ENCODE assay signal across 9 mouse cellular contexts in the genomic region with DNA sequence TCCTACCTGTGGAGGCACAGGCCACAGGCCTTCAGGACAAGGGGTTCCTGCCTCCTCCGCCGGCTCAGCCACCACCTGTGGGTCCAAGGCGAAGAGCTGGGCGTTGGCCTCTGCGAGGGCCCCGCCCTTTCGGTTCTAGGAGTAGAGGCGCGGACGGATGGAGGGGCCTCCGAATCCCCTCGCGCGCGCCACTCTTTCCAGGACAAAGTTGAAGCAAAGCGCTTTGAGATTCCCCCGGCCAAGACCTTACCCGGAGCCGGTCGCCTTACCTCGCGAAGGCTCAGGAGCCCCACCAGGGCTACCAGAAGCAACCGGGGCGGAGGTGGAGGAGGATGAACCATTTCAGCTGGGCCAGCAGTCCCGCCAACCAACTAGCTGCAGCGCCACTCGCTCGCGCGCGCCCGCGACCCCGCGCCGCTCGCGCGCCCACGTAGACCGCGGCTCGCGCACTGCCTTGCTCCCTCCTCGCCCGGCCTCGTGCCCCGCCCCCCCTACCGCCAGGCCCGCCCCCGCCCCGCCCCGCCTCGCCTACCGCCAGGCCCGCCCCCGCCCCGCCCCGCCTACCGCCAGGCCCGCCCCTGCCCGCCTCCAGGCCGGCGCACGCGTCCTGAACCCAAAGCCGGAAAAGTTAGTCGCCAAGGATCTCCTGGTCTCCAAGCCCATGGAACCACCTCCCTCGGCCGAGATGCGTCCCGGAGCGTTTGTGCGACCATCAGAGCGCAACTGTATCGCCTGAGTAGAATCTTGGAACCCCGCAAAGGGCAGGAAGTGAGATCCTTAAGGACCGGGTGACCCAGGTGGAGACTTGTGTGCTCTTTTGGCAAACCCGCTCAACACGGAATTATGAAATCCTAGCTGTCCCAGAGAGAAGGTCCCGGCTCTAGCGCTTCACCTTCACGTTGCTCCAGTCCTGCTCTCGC. TPM values are rescaled to one million over a fixed set of nuclear protein-coding genes. Genes with fewer than 3 reads are reported as not detected.
DNase-seq lines count a peak whose midpoint lies in the region; ATAC-seq and TF ChIP-seq lines count a peak whose summit lies in the region.
"Had no signal": no experiment of that assay in that cellular context is flagged by ENCODE, and none has a peak within 500 bp of the region (broad histone marks: within the 10 kb centered on the region; RNA-seq: fewer than 3 reads in every experiment).

No protein-coding gene starts in this region.

- under 1% methylated on average over 63 of the region's 84 CpGs for WGBS in embryonic facial prominence, embryonic 11.5 days
- under 1% methylated on average over 69 of the region's 84 CpGs for WGBS in heart, embryonic 10.5 days
- WGBS in neural tube, embryonic 13.5 days: under 1% methylated on average over 67 of the region's 84 CpGs
- WGBS in thymus, adult 2 months: under 1% methylated on average over 76 of the region's 84 CpGs

- peak; percentile 80 for ATAC-seq in CD4-positive, CD25-positive, alpha-beta regulatory T cell, adult 4 months
- peak; percentile 45 for ATAC-seq in embryonic facial prominence, embryonic 11.5 days (replicated peaks; ENCODE audit: insufficient number of reproducible peaks, low FRiP score, low TSS enrichment, low read depth)
- ATAC-seq in neural tube, embryonic 13.5 days (ENCODE audit: low read depth): peak; percentile 64

- peaks cover 8% of the 10 kb centered on the region for H3K27me3 ChIP-seq in embryonic facial prominence, embryonic 11.5 days (ENCODE audit: control insufficient read depth, insufficient read depth, low read length)
- peaks cover 29% of the 10 kb centered on the region for H3K27me3 ChIP-seq in heart, embryonic 10.5 days (ENCODE audit: insufficient read depth, poor library complexity, severe bottlenecking)
- H3K27me3 ChIP-seq in neural tube, embryonic 13.5 days: peaks cover 42% of the 10 kb centered on the region
- no peaks in the 10 kb centered on the region for H3K27me3 ChIP-seq in thymus, adult 2 months (ENCODE audit: control insufficient read depth, insufficient read depth, low read length)

- H3K9ac ChIP-seq in embryonic facial prominence, embryonic 11.5 days (replicated peaks; ENCODE audit: low read length): peak overlapping the region; percentile 55
- peak overlapping the region; percentile 72 for H3K9ac ChIP-seq in neural tube, embryonic 13.5 days

- H3K27ac ChIP-seq in embryonic facial prominence, embryonic 11.5 days (replicated peaks; ENCODE audit: low read depth, low read length): no peak overlapping the region
- H3K27ac ChIP-seq in heart, embryonic 10.5 days: peak overlapping the region; percentile 90
- no peak overlapping the region; the same call in 1 of the 2 replicates for H3K27ac ChIP-seq in neural tube, embryonic 13.5 days (replicated peaks)
- no peak overlapping the region for H3K27ac ChIP-seq in thymus, adult 2 months (ENCODE audit: control insufficient read depth, insufficient read depth, low read length)

- peak; percentile 92 for DNase-seq in adrenal gland, postnatal 10 days
- peak; percentile 91 for DNase-seq in embryonic facial prominence, embryonic 11.5 days (ENCODE audit: low spot score)
- DNase-seq in heart, embryonic 10.5 days (ENCODE audit: low spot score): peak; percentile 94
- DNase-seq in kidney, adult 8-10 months: peak; percentile 83 to 84
- DNase-seq in lung, adult 18-20 months: peak; percentile 86 to 87
- DNase-seq in thymus, adult 2 months: peak; percentile 87

- peak overlapping the region; percentile 62 for H3K4me3 ChIP-seq in embryonic facial prominence, embryonic 11.5 days (ENCODE audit: low read depth, low read length)
- peak overlapping the region; percentile 78 for H3K4me3 ChIP-seq in heart, embryonic 10.5 days
- H3K4me3 ChIP-seq in neural tube, embryonic 13.5 days: peak overlapping the region; percentile 64
- H3K4me3 ChIP-seq in thymus, adult 2 months (ENCODE audit: control insufficient read depth, insufficient read depth, low read length): peak overlapping the region; percentile 66

- H3K9me3 ChIP-seq in embryonic facial prominence, embryonic 11.5 days (replicated peaks; ENCODE audit: control insufficient read depth, low read length): no peaks in the 10 kb centered on the region
- H3K9me3 ChIP-seq in heart, embryonic 10.5 days: no peaks in the 10 kb centered on the region
- H3K9me3 ChIP-seq in neural tube, embryonic 13.5 days: no peaks in the 10 kb centered on the region

- H3K36me3 ChIP-seq in embryonic facial prominence, embryonic 11.5 days (replicated peaks; ENCODE audit: control insufficient read depth, insufficient read depth, low read depth, low read length): no peaks in the 10 kb centered on the region
- peaks cover 22% of the 10 kb centered on the region for H3K36me3 ChIP-seq in heart, embryonic 10.5 days
- H3K36me3 ChIP-seq in neural tube, embryonic 13.5 days: 0 out of 2 replicates have a peak, but pooled peaks cover 3% of the 10 kb centered on the region
- no peaks in the 10 kb centered on the region for H3K36me3 ChIP-seq in thymus, adult 2 months (ENCODE audit: control insufficient read depth, insufficient read depth, low read length)

- peak overlapping the region; percentile 72 for H3K4me2 ChIP-seq in embryonic facial prominence, embryonic 11.5 days (ENCODE audit: low read depth, low read length)
- H3K4me2 ChIP-seq in neural tube, embryonic 13.5 days: peak overlapping the region; percentile 90

- TF ChIP-seq POLR2A in thymus, adult 2 months (IDR thresholded peaks at IDR 0.05; ENCODE audit: control insufficient read depth, extremely low read depth, insufficient read depth, low read length, poor library complexity): peak; percentile 77

- TF ChIP-seq CTCF in thymus, adult 2 months (IDR thresholded peaks at IDR 0.05; ENCODE audit: borderline replicate concordance, control insufficient read depth, extremely low read depth, insufficient read depth, low read length, poor library complexity): peak; percentile 11; the same call in 1 of the 2 replicates

- peaks cover 15% of the 10 kb centered on the region for H3K4me1 ChIP-seq in embryonic facial prominence, embryonic 11.5 days (ENCODE audit: control insufficient read depth, insufficient read depth, low read length)
- peaks cover 48% of the 10 kb centered on the region for H3K4me1 ChIP-seq in heart, embryonic 10.5 days
- peaks cover 56% of the 10 kb centered on the region for H3K4me1 ChIP-seq in neural tube, embryonic 13.5 days (replicated peaks)
- peaks cover 50% of the 10 kb centered on the region for H3K4me1 ChIP-seq in thymus, adult 2 months (replicated peaks; ENCODE audit: control insufficient read depth, insufficient read depth, low read length)

RNA-seq across cellular contexts. Expression of gene Abhd15, which starts 1.8 kb away (rescaled TPM):
- polyA plus RNA-seq in CD4-positive, CD25-positive, alpha-beta regulatory T cell, adult 4 months (2017; shearing (Covaris generic)): 1 to 10 TPM; 2.0 to 3.7 TPM
- total RNA-seq in adrenal gland, postnatal 10 days (2021): 10 to 100 TPM; 26.1 to 27.5 TPM
- 1.9 and 2.8 TPM in 2 replicates for polyA plus RNA-seq in embryonic facial prominence, embryonic 11.5 days (2014; fragmentation: Nextera tagmentation; extraction: Ambion mirVana)
- 1.6 and 1.9 TPM in 2 replicates for polyA plus RNA-seq in heart, embryonic 10.5 days (2016; fragmentation: Nextera tagmentation; extraction: Ambion mirVana)
- polyA plus RNA-seq in neural tube, embryonic 13.5 days (2015; fragmentation: Nextera tagmentation; extraction: Ambion mirVana): 2.6 and 2.9 TPM in 2 replicates
- polyA plus RNA-seq in thymus, adult 2 months (2012; rRNA removed): 14.2 and 18.9 TPM in 2 replicates

RNA-seq across cellular contexts. Expression of gene Trp53i13, which starts 2.6 kb away (rescaled TPM):
- 1 to 10 TPM; 5.9 to 8.5 TPM for polyA plus RNA-seq in CD4-positive, CD25-positive, alpha-beta regulatory T cell, adult 4 months (2017; shearing (Covaris generic))
- total RNA-seq in adrenal gland, postnatal 10 days (2021): 10 to 100 TPM; 12.9 to 13.2 TPM
- 31.0 and 35.5 TPM in 2 replicates for polyA plus RNA-seq in embryonic facial prominence, embryonic 11.5 days (2014; fragmentation: Nextera tagmentation; extraction: Ambion mirVana)
- polyA plus RNA-seq in heart, embryonic 10.5 days (2016; fragmentation: Nextera tagmentation; extraction: Ambion mirVana): 25.2 and 30.2 TPM in 2 replicates
- polyA plus RNA-seq in neural tube, embryonic 13.5 days (2015; fragmentation: Nextera tagmentation; extraction: Ambion mirVana): 18.0 and 18.3 TPM in 2 replicates
- polyA plus RNA-seq in thymus, adult 2 months (2012; rRNA removed): 72.7 and 74.2 TPM in 2 replicates

RNA-seq across cellular contexts. Expression of gene Gm10392, which starts 5.8 kb away (rescaled TPM):
- polyA plus RNA-seq in CD4-positive, CD25-positive, alpha-beta regulatory T cell, adult 4 months (2017; shearing (Covaris generic)): under 1 TPM; 0.48 to 0.58 TPM
- total RNA-seq in adrenal gland, postnatal 10 days (2021): not detected
- 0.14 TPM in 1 of 2 replicates, not detected in the other for polyA plus RNA-seq in embryonic facial prominence, embryonic 11.5 days (2014; fragmentation: Nextera tagmentation; extraction: Ambion mirVana)
- 0.11 TPM in 1 of 2 replicates, not detected in the other for polyA plus RNA-seq in heart, embryonic 10.5 days (2016; fragmentation: Nextera tagmentation; extraction: Ambion mirVana)
- polyA plus RNA-seq in neural tube, embryonic 13.5 days (2015; fragmentation: Nextera tagmentation; extraction: Ambion mirVana): 0.15 TPM in 1 of 2 replicates, not detected in the other
- polyA plus RNA-seq in thymus, adult 2 months (2012; rRNA removed): 3.2 and 3.6 TPM in 2 replicates
- total RNA-seq: layer of hippocampus, adult 18-20 months had no signal

RNA-seq across cellular contexts. Expression of gene Git1, which starts 19.8 kb away (rescaled TPM):
- polyA plus RNA-seq in CD4-positive, CD25-positive, alpha-beta regulatory T cell, adult 4 months (2017; shearing (Covaris generic)): 10 to 100 TPM in 1 of 2 experiments, 1 to 10 TPM in 1; 9.6 to 10.9 TPM
- total RNA-seq in adrenal gland, postnatal 10 days (2021): 10 to 100 TPM; 49.7 to 57.8 TPM
- 11.9 and 12.4 TPM in 2 replicates for polyA plus RNA-seq in embryonic facial prominence, embryonic 11.5 days (2014; fragmentation: Nextera tagmentation; extraction: Ambion mirVana)
- polyA plus RNA-seq in heart, embryonic 10.5 days (2016; fragmentation: Nextera tagmentation; extraction: Ambion mirVana): 9.0 and 11.9 TPM in 2 replicates
- 11.5 and 14.1 TPM in 2 replicates for polyA plus RNA-seq in neural tube, embryonic 13.5 days (2015; fragmentation: Nextera tagmentation; extraction: Ambion mirVana)
- 99.0 and 100 TPM in 2 replicates for polyA plus RNA-seq in thymus, adult 2 months (2012; rRNA removed)

RNA-seq across cellular contexts. Expression of gene Ankrd13b, which starts 23.7 kb away (rescaled TPM):
- 1 to 10 TPM; 1.3 to 1.4 TPM for polyA plus RNA-seq in CD4-positive, CD25-positive, alpha-beta regulatory T cell, adult 4 months (2017; shearing (Covaris generic))
- 10 to 100 TPM in 1 of 2 experiments, 1 to 10 TPM in 1; 8.3 to 13.4 TPM for total RNA-seq in adrenal gland, postnatal 10 days (2021)
- polyA plus RNA-seq in embryonic facial prominence, embryonic 11.5 days (2014; fragmentation: Nextera tagmentation; extraction: Ambion mirVana): 7.9 and 8.5 TPM in 2 replicates
- 2.5 and 3.5 TPM in 2 replicates for polyA plus RNA-seq in heart, embryonic 10.5 days (2016; fragmentation: Nextera tagmentation; extraction: Ambion mirVana)
- 33.7 and 37.9 TPM in 2 replicates for polyA plus RNA-seq in neural tube, embryonic 13.5 days (2015; fragmentation: Nextera tagmentation; extraction: Ambion mirVana)
- polyA plus RNA-seq in thymus, adult 2 months (2012; rRNA removed): 47.4 and 52.7 TPM in 2 replicates
